Mouse (Mus musculus) right cerebral cortex, postnatal 10 days (tissue): Measurements from ENCODE around the gene Tnfrsf13c.
A peak's percentile ranks its signal among the peaks of the same experiment; 100 is the strongest.

Source experiments
- DNase-seq, 2 experiments: peaks; one replicate each; pipeline ENCODE4 v3.0.0; 2021; ENCODE audit warnings: low spot score in 2 of 2

Tnfrsf13c gene

GRCm38 (mm10) chr15:82184183-82184582 is 40.0 kb downstream of the Tnfrsf13c start:
- no peak for DNase-seq

GRCm38 (mm10) chr15:82183596-82183995 is 40.6 kb downstream of the Tnfrsf13c start:
- DNase-seq, result no peak

GRCm38 (mm10) chr15:82182311-82182710 is 41.9 kb downstream of the Tnfrsf13c start:
- no peak for DNase-seq

DNA sequence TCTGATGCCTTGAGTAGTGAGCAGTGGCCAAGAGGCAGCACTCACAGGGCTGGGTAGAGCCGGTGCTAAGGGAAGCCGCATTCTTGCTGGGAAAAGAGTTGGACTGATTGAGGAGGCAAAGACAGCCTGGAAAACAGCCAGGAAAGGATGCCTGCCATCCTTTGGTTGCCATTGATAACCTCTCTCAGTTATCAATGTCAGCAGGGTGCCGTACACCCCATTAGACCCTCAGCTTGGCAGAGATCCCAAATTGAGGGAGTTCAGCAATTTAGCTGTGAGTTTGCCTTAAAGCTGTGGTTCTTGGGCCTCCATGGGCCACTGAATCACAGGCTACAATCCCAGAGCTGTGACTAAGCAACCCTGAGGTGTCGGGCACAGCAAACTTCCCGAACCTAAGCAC is 43.0 kb downstream of the Tnfrsf13c start:
- DNase-seq, result no peak

DNA sequence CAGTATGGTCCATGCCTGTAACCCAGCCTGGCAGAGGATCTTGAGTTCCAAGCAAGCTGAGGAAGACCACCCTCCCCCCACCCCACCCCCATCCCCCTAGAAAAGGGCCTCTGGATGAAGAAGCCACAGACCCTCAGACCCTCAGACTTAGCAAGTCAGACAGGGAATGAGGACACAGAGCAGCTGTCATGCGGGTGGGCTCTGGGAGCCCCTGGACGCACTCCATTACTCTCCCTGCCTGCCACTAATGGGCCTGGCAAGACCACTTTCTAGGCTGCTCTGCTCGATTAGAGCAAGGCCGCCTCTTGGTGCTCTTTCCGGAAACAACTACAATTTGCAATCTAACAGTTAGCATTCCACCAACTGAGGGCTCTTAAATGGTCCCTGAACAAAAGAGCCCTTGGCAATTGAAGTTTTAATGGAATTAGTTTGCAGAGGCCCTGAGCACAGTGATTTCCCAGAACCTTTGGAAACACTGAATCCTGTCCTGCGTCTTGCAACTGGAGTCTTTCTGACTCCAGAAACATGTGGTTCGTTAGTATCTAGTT is 46.4 kb downstream of the Tnfrsf13c start:
- peak in 1 of 2 experiments; percentile 36 for DNase-seq

DNA sequence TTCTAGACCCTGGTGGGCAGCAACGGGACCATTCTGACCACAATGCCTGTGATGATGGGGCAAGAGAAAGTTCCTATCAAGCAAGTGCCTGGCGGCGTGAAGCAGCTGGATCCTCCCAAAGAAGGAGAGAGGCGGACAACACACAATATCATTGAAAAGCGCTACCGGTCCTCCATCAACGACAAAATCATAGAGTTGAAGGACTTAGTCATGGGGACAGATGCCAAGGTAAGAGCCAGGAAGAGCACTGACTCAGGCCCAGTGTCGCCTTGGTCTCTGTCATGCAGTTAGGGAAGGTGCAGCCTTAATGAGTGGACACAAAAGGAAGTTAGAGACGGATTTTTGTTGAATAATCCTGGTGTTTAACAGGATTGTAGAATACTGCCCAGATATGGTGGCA is 49.1 kb downstream of the Tnfrsf13c start:
- DNase-seq, result no peak

DNA sequence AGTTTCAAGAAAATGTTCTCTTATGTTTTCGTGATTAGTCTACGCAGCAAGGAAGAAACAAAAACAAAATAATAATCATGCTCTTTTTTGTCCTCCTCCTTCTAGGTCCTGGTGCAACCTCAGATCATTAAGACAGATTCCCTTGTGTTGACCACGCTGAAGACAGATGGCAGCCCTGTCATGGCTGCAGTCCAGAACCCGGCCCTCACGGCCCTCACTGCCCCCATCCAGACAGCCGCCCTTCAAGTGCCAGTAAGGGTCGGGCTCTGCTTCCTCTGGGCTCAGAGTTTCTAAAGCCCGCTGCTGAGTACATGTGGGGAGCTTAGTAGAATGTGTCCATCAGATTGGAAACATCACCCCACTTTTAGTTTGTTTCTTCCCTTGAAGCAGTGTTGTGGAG is 51.5 kb downstream of the Tnfrsf13c start:
- no peak for DNase-seq
